Mouse (Mus musculus) testis, adult 2 months (tissue): ENCODE measurements around the gene Tmem208. TPM values are rescaled to one million over a fixed set of nuclear protein-coding genes. Genes with fewer than 3 reads are reported as not detected.

Experiments used
- H3K27ac ChIP-seq: fragments of 200-500 bp; 2 replicates; pipeline ENCODE4 v1.5.1; 2012; ENCODE audit warnings: low read depth, low read length; ENCODE audit not compliant: control insufficient read depth, insufficient read depth
- H3K27me3 ChIP-seq: fragments of 200-500 bp; 2 replicates; pipeline ENCODE4 v1.6.1; 2012; ENCODE audit warnings: mild to moderate bottlenecking, low read length, moderate library complexity; ENCODE audit not compliant: control insufficient read depth, insufficient read depth
- H3K36me3 ChIP-seq: fragments of 200-500 bp; 2 replicates; pipeline ENCODE4 v1.6.1; 2012; ENCODE audit warnings: mild to moderate bottlenecking, low read length; ENCODE audit not compliant: control insufficient read depth, insufficient read depth
- H3K4me1 ChIP-seq: fragments of 200-500 bp; 2 replicates; pipeline ENCODE4 v1.6.1; 2012; ENCODE audit warnings: low read length; ENCODE audit not compliant: control insufficient read depth, insufficient read depth
- H3K4me3 ChIP-seq: fragments of 200-500 bp; 2 replicates; pipeline ENCODE4 v1.5.1; 2012; ENCODE audit warnings: low read depth, mild to moderate bottlenecking, low read length, moderate library complexity, mixed read lengths; ENCODE audit not compliant: control insufficient read depth
- CTCF ChIP-seq: fragments of 200-500 bp; IDR thresholded peaks from 2 replicates; pipeline ENCODE4 v1.5.1; 2012; ENCODE audit warnings: low read depth, mild to moderate bottlenecking, inconsistent platforms, low read length, moderate library complexity; ENCODE audit not compliant: control insufficient read depth, insufficient read depth, insufficient replicate concordance
- POLR2A ChIP-seq: fragments of 200-500 bp; IDR thresholded peaks from 2 replicates; pipeline ENCODE4 v1.6.1; 2012; ENCODE audit warnings: low read depth, mild to moderate bottlenecking, inconsistent platforms, low read length, moderate library complexity; ENCODE audit not compliant: control insufficient read depth
- polyA plus RNA-seq: library from polyadenylated mRNA; depleted of rRNA; stranded (reverse); fragments of >200 nt; gene quantifications from 2 replicates; pipeline ENCODE4 v1.2.3, GENCODE M21; 2012

Gene Tmem208
- polyA plus RNA-seq, 1 experiment: 32.4 TPM

GRCm38 (mm10) chr8:105361751-105362702, 35.9 kb downstream of the Tmem208 start:
- Histone ChIP-seq H3K36me3 (no peaks in the 10 kb centered on the region), H3K4me1 (peaks cover 2% of the 10 kb centered on the region; the same call in 1 of the 2 replicates), H3K27ac (no peak overlapping the region), H3K4me3 (no peak overlapping the region), H3K27me3 (no peaks in the 10 kb centered on the region)
- TF ChIP-seq CTCF (no peak), POLR2A (no peak)

- Histone ChIP-seq H3K4me3 (no peak overlapping the region), H3K36me3 (no peaks in the 10 kb centered on the region), H3K4me1 (no peaks in the 10 kb centered on the region), H3K27ac (no peak overlapping the region), H3K27me3 (no peaks in the 10 kb centered on the region)
- TF ChIP-seq POLR2A (no peak), CTCF (no peak)
These were observed 41.0 kb downstream of the Tmem208 start for GRCm38 (mm10) chr8:105367107-105367506.

- H3K27ac ChIP-seq: no peak overlapping the region
- TF ChIP-seq POLR2A: no peak
- TF ChIP-seq CTCF: no peak
- H3K4me3 ChIP-seq: no peak overlapping the region
- no peaks in the 10 kb centered on the region for H3K36me3 ChIP-seq
- H3K4me1 ChIP-seq: peaks cover 9% of the 10 kb centered on the region
- H3K27me3 ChIP-seq: no peaks in the 10 kb centered on the region
These were observed 46.3 kb downstream of the Tmem208 start for GRCm38 (mm10) chr8:105372473-105372872.

- Histone ChIP-seq H3K36me3 (no peaks in the 10 kb centered on the region), H3K4me1 (peaks cover 9% of the 10 kb centered on the region), H3K27me3 (no peaks in the 10 kb centered on the region), H3K27ac (no peak within 1 kb of the TSS), H3K4me3 (peak within 1 kb of the TSS; percentile 83)
- TF ChIP-seq POLR2A: no peak
- no peak for TF ChIP-seq CTCF
These were observed 46.9 kb downstream of the Tmem208 start, which contains the start of gene Plekhg4 for GRCm38 (mm10) chr8:105373032-105373431. Gene Plekhg4 (plus strand): TSS chr8:105373274.

- peak overlapping the region; percentile 81 for H3K27ac ChIP-seq
- TF ChIP-seq CTCF: peak; percentile 95
- peak; percentile 64 for TF ChIP-seq POLR2A
These were observed 48.4 kb downstream of the Tmem208 start for GRCm38 (mm10) chr8:105374513-105374966.

GRCm38 (mm10) chr8:105378673-105379072, 52.5 kb downstream of the Tmem208 start:
- Histone ChIP-seq H3K27me3 (no peaks in the 10 kb centered on the region), H3K27ac (no peak overlapping the region), H3K4me3 (no peak overlapping the region), H3K36me3 (no peaks in the 10 kb centered on the region), H3K4me1 (peaks cover 9% of the 10 kb centered on the region)
- 0 out of 2 replicates have a peak, but pooled peaks have one; percentile 3 for TF ChIP-seq CTCF
- TF ChIP-seq POLR2A: no peak

More at GRCm38 (mm10) chr8:105374513-105374966, 48.4 kb downstream of the Tmem208 start:
- Histone ChIP-seq H3K4me3 (peak overlapping the region; percentile 83), H3K36me3 (no peaks in the 10 kb centered on the region), H3K4me1 (peaks cover 9% of the 10 kb centered on the region), H3K27me3 (no peaks in the 10 kb centered on the region)

GRCm38 (mm10) chr8:105380308-105380707, 54.2 kb downstream of the Tmem208 start:
- Histone ChIP-seq H3K4me1 (peaks cover 3% of the 10 kb centered on the region; the same call in 1 of the 2 replicates), H3K27ac (no peak overlapping the region), H3K27me3 (no peaks in the 10 kb centered on the region)

More at GRCm38 (mm10) chr8:105380308-105380707, 54.2 kb downstream of the Tmem208 start:
- Histone ChIP-seq H3K36me3 (no peaks in the 10 kb centered on the region), H3K4me3 (no peak overlapping the region)
- TF ChIP-seq CTCF (no peak), POLR2A (no peak)
